Mouse (Mus musculus) myocyte (in vitro differentiated cells): ENCODE results near the gene Dcakd. TPM values are rescaled to one million over a fixed set of nuclear protein-coding genes. Genes with fewer than 3 reads are reported as not detected.

Experiments used
- H3K27me3 ChIP-seq: one replicate; pipeline ENCODE4 v1.6.1; 2011; ENCODE audit not compliant: control insufficient read depth, insufficient read depth, insufficient read length
- H3K36me3 ChIP-seq: one replicate; pipeline ENCODE4 v1.6.1; 2011; ENCODE audit not compliant: control insufficient read depth, insufficient read depth
- H3K4me2 ChIP-seq: one replicate; pipeline ENCODE4 v1.6.1; 2011; ENCODE audit warnings: low read depth, control low read depth
- H3K4me3 ChIP-seq: one replicate; pipeline ENCODE4 v1.5.1; 2011; ENCODE audit warnings: mild to moderate bottlenecking, control low read depth, moderate library complexity
- H3K79me2 ChIP-seq: one replicate; pipeline ENCODE4 v1.6.1; 2011; ENCODE audit not compliant: control insufficient read depth, insufficient read depth
- H3ac ChIP-seq: one replicate; pipeline ENCODE4 v1.6.1; 2011; ENCODE audit not compliant: control insufficient read depth, insufficient read length
- CEBPB ChIP-seq: IDR thresholded peaks from 2 replicates; pipeline ENCODE4 v1.6.1; 2011; ENCODE audit warnings: mild to moderate bottlenecking, moderate library complexity; ENCODE audit not compliant: poor library complexity, insufficient read depth, severe bottlenecking
- E2F4 ChIP-seq: IDR thresholded peaks from one replicate; pipeline ENCODE4 v1.6.1; 2011; ENCODE audit warnings: mild to moderate bottlenecking, control low read depth, moderate library complexity; ENCODE audit not compliant: insufficient read depth
- MAX ChIP-seq: IDR thresholded peaks from one replicate; pipeline ENCODE4 v1.6.1; 2011; ENCODE audit warnings: low read depth, mild to moderate bottlenecking, control low read depth
- MYOD1 ChIP-seq, 3 experiments: IDR thresholded peaks; one replicate each; pipeline ENCODE4 v1.6.1; 2011; ENCODE audit warnings: control low read depth in 2 of 3, low read depth in 2 of 3, mild to moderate bottlenecking in 2 of 3, moderate library complexity in 1 of 3; ENCODE audit not compliant: insufficient read length in 2 of 3, control insufficient read depth in 1 of 3
- MYOG ChIP-seq, 3 experiments: IDR thresholded peaks; one replicate each; pipeline ENCODE4 v1.6.1; 2011; ENCODE audit warnings: control low read depth in 2 of 3, low read depth in 2 of 3, mild to moderate bottlenecking in 2 of 3; ENCODE audit not compliant: insufficient read length in 2 of 3, control insufficient read depth in 1 of 3, insufficient read depth in 1 of 3
- POLR2A ChIP-seq: IDR thresholded peaks from one replicate; pipeline ENCODE4 v1.6.1; 2011; ENCODE audit warnings: low read depth, mild to moderate bottlenecking, control low read depth, moderate library complexity; ENCODE audit not compliant: insufficient read length
- POLR2AphosphoS2 ChIP-seq: IDR thresholded peaks from one replicate; pipeline ENCODE4 v1.6.1; 2011; ENCODE audit warnings: low read depth, control low read depth; ENCODE audit not compliant: insufficient read length
- REST ChIP-seq: IDR thresholded peaks from one replicate; pipeline ENCODE4 v1.6.1; 2011; ENCODE audit warnings: mild to moderate bottlenecking, control low read depth, moderate library complexity; ENCODE audit not compliant: insufficient read depth, insufficient read length
- SRF ChIP-seq: IDR thresholded peaks from one replicate; pipeline ENCODE4 v1.6.1; 2011; ENCODE audit warnings: low read depth; ENCODE audit not compliant: control insufficient read depth, insufficient read length
- TCF12 ChIP-seq: IDR thresholded peaks from one replicate; pipeline ENCODE4 v1.6.1; 2011; ENCODE audit warnings: mild to moderate bottlenecking, control low read depth; ENCODE audit not compliant: poor library complexity, insufficient read depth, severe bottlenecking
- TCF3 ChIP-seq: IDR thresholded peaks from one replicate; pipeline ENCODE4 v1.6.1; 2011; ENCODE audit warnings: low read depth, control low read depth; ENCODE audit not compliant: insufficient read length
- USF1 ChIP-seq: IDR thresholded peaks from one replicate; pipeline ENCODE4 v1.6.1; 2011; ENCODE audit warnings: low read depth, mild to moderate bottlenecking, control low read depth, moderate library complexity
- polyA plus RNA-seq: library from polyadenylated mRNA; unstranded; fragments of >200 nt; fragmentation: generic; extraction: Trizol; gene quantifications from one replicate; pipeline ENCODE4 v1.2.1, GENCODE M21; 2012; ENCODE audit warnings: missing spikeins

Dcakd gene
- polyA plus RNA-seq, 1 experiment = 199 TPM

GRCm38 (mm10) chr11:102994952-102995351 lies 33.2 kb downstream of the Dcakd start:
- H3K79me2 ChIP-seq = peaks cover 5% of the 10 kb centered on the region
- H3K36me3 ChIP-seq = peaks cover 24% of the 10 kb centered on the region
- H3K4me2 ChIP-seq = no peak overlapping the region
- TF ChIP-seq REST = no peak
- TF ChIP-seq MAX = no peak
- no peak for TF ChIP-seq MYOD1 (IDR thresholded peaks at IDR 0.05; ENCODE audit: control insufficient read depth in 1 of 3, insufficient read length in 2 of 3, low read depth in 2 of 3)
- TF ChIP-seq CEBPB = no peak
- TF ChIP-seq POLR2A = no peak
- no peak for TF ChIP-seq TCF12
- no peak for TF ChIP-seq POLR2AphosphoS2
- no peak for TF ChIP-seq E2F4
- no peak for TF ChIP-seq MYOG (IDR thresholded peaks at IDR 0.05; ENCODE audit: control insufficient read depth in 1 of 3, insufficient read depth in 1 of 3, insufficient read length in 2 of 3, low read depth in 2 of 3)
- TF ChIP-seq SRF = no peak
- TF ChIP-seq TCF3 = no peak
- TF ChIP-seq USF1 = no peak
- no peaks in the 10 kb centered on the region for H3K27me3 ChIP-seq
- H3ac ChIP-seq = no peak overlapping the region
- no peak overlapping the region for H3K4me3 ChIP-seq

- no peaks in the 10 kb centered on the region for H3K27me3 ChIP-seq
- H3K4me3 ChIP-seq = no peak overlapping the region
- TF ChIP-seq POLR2AphosphoS2 (peak; percentile 6), USF1 (no peak), TCF3 (no peak)
- H3K36me3 ChIP-seq = peaks cover 24% of the 10 kb centered on the region
- no peak overlapping the region for H3ac ChIP-seq
- no peaks in the 10 kb centered on the region for H3K79me2 ChIP-seq
- no peak overlapping the region for H3K4me2 ChIP-seq
Measured at GRCm38 (mm10) chr11:102993420-102994029, 34.6 kb downstream of the Dcakd start.

GRCm38 (mm10) chr11:102992940-102993339 lies 35.2 kb downstream of the Dcakd start:
- TF ChIP-seq MYOD1 (IDR thresholded peaks at IDR 0.05; ENCODE audit: control insufficient read depth in 1 of 3, insufficient read length in 2 of 3, low read depth in 2 of 3) = peak in 2 of 3 experiments; percentile 31 to 65
- no peak for TF ChIP-seq CEBPB
- TF ChIP-seq REST = no peak
- TF ChIP-seq TCF3 = no peak
- TF ChIP-seq MAX = no peak
- peak in 1 of 3 experiments; percentile 74 for TF ChIP-seq MYOG (IDR thresholded peaks at IDR 0.05; ENCODE audit: control insufficient read depth in 1 of 3, insufficient read depth in 1 of 3, insufficient read length in 2 of 3, low read depth in 2 of 3)
- peak; percentile 78 for TF ChIP-seq POLR2AphosphoS2
- no peak for TF ChIP-seq USF1
- H3K79me2 ChIP-seq = no peaks in the 10 kb centered on the region
- no peak overlapping the region for H3K4me3 ChIP-seq
- H3K36me3 ChIP-seq = peaks cover 24% of the 10 kb centered on the region
- H3K4me2 ChIP-seq = no peak overlapping the region
- H3ac ChIP-seq = no peak overlapping the region
- no peaks in the 10 kb centered on the region for H3K27me3 ChIP-seq

DNA sequence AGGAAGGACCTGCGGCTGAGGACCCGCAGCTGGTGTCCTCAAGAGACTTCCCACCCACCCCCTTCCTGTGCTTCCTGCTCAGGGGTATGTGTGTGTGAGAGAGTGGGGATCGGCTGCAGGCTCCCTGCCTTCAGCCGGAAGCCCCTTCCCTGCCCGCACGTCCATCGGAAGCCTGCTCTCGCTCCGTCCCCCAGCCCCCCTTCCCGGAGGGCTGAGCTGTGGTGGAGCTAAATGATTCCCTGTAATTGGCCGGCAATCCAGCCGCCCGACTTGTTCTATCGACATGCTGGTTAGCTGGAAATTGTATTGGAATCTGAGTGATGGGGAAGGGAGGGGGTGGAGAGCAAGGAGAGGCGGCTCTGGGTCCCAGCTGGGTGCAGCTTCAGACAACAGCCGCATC lies 36.5 kb downstream of the Dcakd start:
- H3K4me3 ChIP-seq = no peak overlapping the region
- no peak overlapping the region for H3K4me2 ChIP-seq
- H3ac ChIP-seq = no peak overlapping the region
- TF ChIP-seq SRF (no peak), CEBPB (no peak), POLR2A (no peak)
- H3K36me3 ChIP-seq = peaks cover 20% of the 10 kb centered on the region
- H3K27me3 ChIP-seq = no peaks in the 10 kb centered on the region
- H3K79me2 ChIP-seq = no peaks in the 10 kb centered on the region

GRCm38 (mm10) chr11:102990152-102990663 lies 37.9 kb downstream of the Dcakd start:
- H3K4me3 ChIP-seq = no peak overlapping the region
- H3K4me2 ChIP-seq = peak overlapping the region; percentile 65
- TF ChIP-seq MYOD1 (IDR thresholded peaks at IDR 0.05; ENCODE audit: control insufficient read depth in 1 of 3, insufficient read length in 2 of 3, low read depth in 2 of 3) (no peak), TCF12 (no peak), MAX (no peak), MYOG (IDR thresholded peaks at IDR 0.05; ENCODE audit: control insufficient read depth in 1 of 3, insufficient read depth in 1 of 3, insufficient read length in 2 of 3, low read depth in 2 of 3) (peak in 1 of 3 experiments; percentile 9), REST (no peak), POLR2AphosphoS2 (no peak), TCF3 (no peak)
- H3ac ChIP-seq = no peak overlapping the region
- H3K36me3 ChIP-seq = peaks cover 12% of the 10 kb centered on the region
- H3K79me2 ChIP-seq = no peaks in the 10 kb centered on the region
- no peaks in the 10 kb centered on the region for H3K27me3 ChIP-seq
